Comparison of ENCODE assay signal across 25 mouse cellular contexts in genomic region chr2:11679626-11680025, GRCm38 (mm10). TPM values are rescaled to one million over a fixed set of nuclear protein-coding genes. Genes with fewer than 3 reads are reported as not detected.
DNase-seq lines count a peak whose midpoint lies in the region; ATAC-seq and TF ChIP-seq lines count a peak whose summit lies in the region.
"Had no signal": no experiment of that assay in that cellular context is flagged by ENCODE, and none has a peak within 500 bp of the region (broad histone marks: within the 10 kb centered on the region; RNA-seq: fewer than 3 reads in every experiment).

No protein-coding gene starts in this region.

- no peaks in the 10 kb centered on the region for H3K27me3 ChIP-seq in heart, adult 2 months (ENCODE audit: control insufficient read depth, insufficient read depth, low read length)
- no peaks in the 10 kb centered on the region for H3K27me3 ChIP-seq in heart, embryonic 10.5 days (ENCODE audit: insufficient read depth, poor library complexity, severe bottlenecking)
- no peaks in the 10 kb centered on the region for H3K27me3 ChIP-seq in testis, adult 2 months (ENCODE audit: control insufficient read depth, insufficient read depth, low read length)
- H3K27me3 ChIP-seq in forebrain, embryonic 16.5 days (replicated peaks; ENCODE audit: control insufficient read depth, insufficient read depth, low read length) = no peaks in the 10 kb centered on the region
- H3K27me3 ChIP-seq: embryonic facial prominence, embryonic 13.5 days; forebrain, embryonic 12.5 days; hindbrain, embryonic 15.5 days had no signal

- WGBS in heart, adult 2 months = 46% methylated on average over 7 of the region's 7 CpGs
- 64% methylated on average over 7 of the region's 7 CpGs for WGBS in heart, embryonic 10.5 days
- WGBS in forebrain, embryonic 16.5 days = 89% methylated on average over 7 of the region's 7 CpGs

- no peaks in the 10 kb centered on the region for H3K36me3 ChIP-seq in heart, adult 2 months (ENCODE audit: control insufficient read depth, insufficient read depth, low read length)
- H3K36me3 ChIP-seq in heart, embryonic 10.5 days = no peaks in the 10 kb centered on the region
- H3K36me3 ChIP-seq in testis, adult 2 months (ENCODE audit: control insufficient read depth, insufficient read depth, low read length) = no peaks in the 10 kb centered on the region
- H3K36me3 ChIP-seq in forebrain, embryonic 16.5 days (ENCODE audit: control insufficient read depth, insufficient read depth) = no peaks in the 10 kb centered on the region
- H3K36me3 ChIP-seq: embryonic facial prominence, embryonic 13.5 days; forebrain, embryonic 12.5 days; hindbrain, embryonic 15.5 days had no signal

- H3K9ac ChIP-seq in heart, adult 2 months (ENCODE audit: low read depth, low read length) = no peak overlapping the region
- no peak overlapping the region for H3K9ac ChIP-seq in forebrain, embryonic 16.5 days (replicated peaks; ENCODE audit: low read depth, low read length)
- H3K9ac ChIP-seq: embryonic facial prominence, embryonic 13.5 days; forebrain, embryonic 12.5 days; forebrain, postnatal 0 days; hindbrain, embryonic 15.5 days had no signal

- intact Hi-C loops in gastrocnemius, adult 2 months (cut with DNase I) = loop anchor here (10.0 kb wide), 1 partner anchor 345 kb away; no protein-coding TSS in a partner anchor
- intact Hi-C loops in heart, adult 2 months (cut with DNase I) = no loop called here

- TF ChIP-seq POLR2A in heart, adult 2 months (IDR thresholded peaks at IDR 0.05; ENCODE audit: insufficient read depth, low read depth, low read length) = no peak
- no peak for TF ChIP-seq POLR2A in testis, adult 2 months (IDR thresholded peaks at IDR 0.05; ENCODE audit: control insufficient read depth, low read depth, low read length)

- no peaks in the 10 kb centered on the region for H3K9me3 ChIP-seq in heart, embryonic 10.5 days
- H3K9me3 ChIP-seq in forebrain, embryonic 16.5 days (ENCODE audit: control insufficient read depth, low read length) = no peaks in the 10 kb centered on the region
- H3K9me3 ChIP-seq: embryonic facial prominence, embryonic 13.5 days; forebrain, embryonic 12.5 days; hindbrain, embryonic 15.5 days had no signal

- H3K79me2 ChIP-seq in heart, adult 2 months (replicated peaks; ENCODE audit: control insufficient read depth, insufficient read depth, low read length) = no peaks in the 10 kb centered on the region

- H3K4me2 ChIP-seq in forebrain, embryonic 16.5 days (ENCODE audit: low read length) = no peak overlapping the region
- H3K4me2 ChIP-seq: embryonic facial prominence, embryonic 13.5 days; forebrain, embryonic 12.5 days; hindbrain, embryonic 15.5 days had no signal

- ATAC-seq in forebrain, embryonic 16.5 days = no peak
- no peak for ATAC-seq in activated CD4-positive, CD25-positive, alpha-beta regulatory T cell, adult 4 months
- ATAC-seq: forebrain, postnatal 0 days; intestine, embryonic 16.5 days had no signal

- TF ChIP-seq EP300 in heart, adult 2 months (IDR thresholded peaks at IDR 0.05; ENCODE audit: insufficient read depth, low read depth, low read length) = no peak

- no peaks in the 10 kb centered on the region for H3K4me1 ChIP-seq in heart, adult 2 months (ENCODE audit: control insufficient read depth, insufficient read depth, low read length)
- H3K4me1 ChIP-seq in heart, embryonic 10.5 days = no peaks in the 10 kb centered on the region
- peaks cover 3% of the 10 kb centered on the region; the same call in 1 of the 2 replicates for H3K4me1 ChIP-seq in testis, adult 2 months (ENCODE audit: control insufficient read depth, insufficient read depth, low read length)
- no peaks in the 10 kb centered on the region for H3K4me1 ChIP-seq in forebrain, embryonic 16.5 days (replicated peaks; ENCODE audit: control insufficient read depth, insufficient read depth, low read length)
- H3K4me1 ChIP-seq: embryonic facial prominence, embryonic 13.5 days; forebrain, embryonic 12.5 days; hindbrain, embryonic 15.5 days had no signal

- no peak for TF ChIP-seq CTCF in gastrocnemius, adult 2 months (IDR thresholded peaks at IDR 0.05)
- TF ChIP-seq CTCF in heart, adult 2 months (IDR thresholded peaks at IDR 0.05) = no peak
- no peak for TF ChIP-seq CTCF in testis, adult 2 months (IDR thresholded peaks at IDR 0.05; ENCODE audit: control insufficient read depth, insufficient read depth, insufficient replicate concordance, low read depth, low read length)

- peak overlapping the region; percentile 67 for H3K27ac ChIP-seq in gastrocnemius, adult 2 months
- H3K27ac ChIP-seq in heart, adult 2 months = peak overlapping the region; percentile 36
- no peak overlapping the region for H3K27ac ChIP-seq in heart, embryonic 10.5 days
- H3K27ac ChIP-seq in testis, adult 2 months (ENCODE audit: control insufficient read depth, insufficient read depth, low read depth, low read length) = peak overlapping the region; percentile 11; the same call in 1 of the 2 replicates
- no peak overlapping the region for H3K27ac ChIP-seq in forebrain, embryonic 16.5 days (ENCODE audit: low read length)
- H3K27ac ChIP-seq: embryonic facial prominence, embryonic 13.5 days; forebrain, embryonic 12.5 days; hindbrain, embryonic 15.5 days had no signal

- peak; percentile 32 for DNase-seq in gastrocnemius, adult 2 months
- no peak for DNase-seq in gastrocnemius, postnatal 10 days
- DNase-seq in heart, adult 2 months = peak in 1 of 2 experiments; percentile 40
- no peak for DNase-seq in heart, embryonic 10.5 days (ENCODE audit: low spot score)
- DNase-seq in testis, postnatal 14 days (ENCODE audit: low spot score) = no peak
- DNase-seq: adrenal gland, postnatal 14 days; cerebellum, adult 18-20 months; cerebellum, adult 9-11 months; cerebellum, postnatal 36 days; forebrain, postnatal 0 days; kidney, adult 2 months had no signal

- H3K4me3 ChIP-seq in gastrocnemius, adult 2 months = peak overlapping the region; percentile 35
- H3K4me3 ChIP-seq in heart, adult 2 months = no peak overlapping the region
- H3K4me3 ChIP-seq in heart, embryonic 10.5 days = no peak overlapping the region
- H3K4me3 ChIP-seq in testis, adult 2 months (ENCODE audit: control insufficient read depth, low read depth, low read length) = no peak overlapping the region
- no peak overlapping the region for H3K4me3 ChIP-seq in forebrain, embryonic 16.5 days (replicated peaks; ENCODE audit: low read length)
- H3K4me3 ChIP-seq: embryonic facial prominence, embryonic 13.5 days; forebrain, embryonic 12.5 days; hindbrain, embryonic 15.5 days had no signal

RNA-seq across cellular contexts. Expression of gene Il15ra, which starts 25.5 kb away (rescaled TPM):
- total RNA-seq in gastrocnemius, adult 2 months (2021) = 10 to 100 TPM; 29.8 to 38.6 TPM
- total RNA-seq in gastrocnemius, postnatal 10 days (2021) = 10 to 100 TPM; 12.9 to 15.4 TPM
- total RNA-seq in heart, adult 2 months (2021) = 10 to 100 TPM; 24.4 to 31.2 TPM
- polyA plus RNA-seq in heart, adult 2 months (2012; rRNA removed) = 35.3 and 51.4 TPM in 2 replicates
- polyA plus RNA-seq in heart, embryonic 10.5 days (2016; fragmentation: Nextera tagmentation; extraction: Ambion mirVana) = 5.1 and 6.3 TPM in 2 replicates
- 3.8 and 4.0 TPM in 2 replicates for polyA plus RNA-seq in testis, adult 2 months (2012; rRNA removed)
- 0.39 and 0.80 TPM in 2 replicates for polyA plus RNA-seq in forebrain, embryonic 16.5 days (2015; fragmentation: Nextera tagmentation; extraction: Ambion mirVana)
- polyA plus RNA-seq in activated CD4-positive, CD25-positive, alpha-beta regulatory T cell, adult 4 months (2017; shearing (Covaris generic)) = 10 to 100 TPM; 23.0 to 24.0 TPM
- polyA plus RNA-seq: forebrain, embryonic 12.5 days had no signal

RNA-seq across cellular contexts. Expression of gene Il2ra, which starts 37.0 kb away (rescaled TPM):
- under 1 TPM; 0.45 to 0.92 TPM for total RNA-seq in gastrocnemius, adult 2 months (2021)
- total RNA-seq in gastrocnemius, postnatal 10 days (2021) = under 1 TPM; 0.14 to 0.16 TPM
- under 1 TPM; 0.80 to 0.81 TPM for total RNA-seq in heart, adult 2 months (2021)
- 0.78 and 0.97 TPM in 2 replicates for polyA plus RNA-seq in heart, adult 2 months (2012; rRNA removed)
- not detected in 2 replicates for polyA plus RNA-seq in heart, embryonic 10.5 days (2016; fragmentation: Nextera tagmentation; extraction: Ambion mirVana)
- 0.06 and 0.10 TPM in 2 replicates for polyA plus RNA-seq in testis, adult 2 months (2012; rRNA removed)
- not detected in 2 replicates for polyA plus RNA-seq in forebrain, embryonic 16.5 days (2015; fragmentation: Nextera tagmentation; extraction: Ambion mirVana)
- polyA plus RNA-seq in activated CD4-positive, CD25-positive, alpha-beta regulatory T cell, adult 4 months (2017; shearing (Covaris generic)) = 100 to 1,000 TPM; 305 to 312 TPM
- total RNA-seq: forebrain, postnatal 0 days; MEL had no signal
- polyA plus RNA-seq: C2C12; embryonic facial prominence, embryonic 13.5 days; forebrain, embryonic 12.5 days; forebrain, postnatal 0 days; heart, embryonic 14.5 days; hindbrain, embryonic 11.5 days had no signal

RNA-seq across cellular contexts. Expression of gene Gm17490, which starts 53.6 kb away (rescaled TPM):
- total RNA-seq in gastrocnemius, adult 2 months (2021) = not detected
- total RNA-seq in gastrocnemius, postnatal 10 days (2021) = not detected
- total RNA-seq in heart, adult 2 months (2021) = not detected
- not detected in 2 replicates for polyA plus RNA-seq in heart, adult 2 months (2012; rRNA removed)
- polyA plus RNA-seq in heart, embryonic 10.5 days (2016; fragmentation: Nextera tagmentation; extraction: Ambion mirVana) = not detected in 2 replicates
- not detected in 2 replicates for polyA plus RNA-seq in testis, adult 2 months (2012; rRNA removed)
- not detected in 2 replicates for polyA plus RNA-seq in forebrain, embryonic 16.5 days (2015; fragmentation: Nextera tagmentation; extraction: Ambion mirVana)
- polyA plus RNA-seq in activated CD4-positive, CD25-positive, alpha-beta regulatory T cell, adult 4 months (2017; shearing (Covaris generic)) = not detected
- total RNA-seq: adrenal gland, adult 18-20 months; adrenal gland, postnatal 14 days; forebrain, postnatal 0 days; gastrocnemius, postnatal 36 days; heart, postnatal 14 days; MEL had no signal
- polyA plus RNA-seq: C2C12; embryonic facial prominence, embryonic 13.5 days; forebrain, embryonic 12.5 days; forebrain, postnatal 0 days; heart, embryonic 14.5 days; hindbrain, embryonic 11.5 days; hindbrain, embryonic 15.5 days; intestine, embryonic 16.5 days; kidney, adult 2 months had no signal

Comparison
In these comparisons a context has a peak if more than half of its experiments do, and no peak if none do; other contexts are left out.
1. H3K27ac ChIP-seq: peak in gastrocnemius, adult 2 months (single experiment), heart, adult 2 months (single experiment) and testis, adult 2 months (single experiment); none in heart, embryonic 10.5 days (single experiment) and forebrain, embryonic 16.5 days (single experiment).
2. RNA of gene Il2ra, which starts 37.0 kb away (polyA plus RNA-seq): 305 to 312 TPM in activated CD4-positive, CD25-positive, alpha-beta regulatory T cell, adult 4 months; 0.78 to 0.97 TPM in heart, adult 2 months, 0.06 to 0.10 TPM in testis, adult 2 months, not detected in forebrain, embryonic 16.5 days and not detected in heart, embryonic 10.5 days; every median in the first group is over 100 times any median in the second.